Mouse (Mus musculus): ENCODE data around the gene Wdr86.

- no peak for TF ChIP-seq CTCF (IDR thresholded peaks at IDR 0.05; ENCODE audit: low read depth, low read length)
- TF ChIP-seq GATA1 (IDR thresholded peaks at IDR 0.05; ENCODE audit: borderline replicate concordance, low read length), result no peak
- no peak for TF ChIP-seq TAL1 (conservative IDR thresholded peaks at IDR 0.05; ENCODE audit: low read depth, low read length)
- no peak for TF ChIP-seq POLR2AphosphoS5 (IDR thresholded peaks at IDR 0.05; ENCODE audit: insufficient replicate concordance, low read depth, low read length)
- no peak for TF ChIP-seq GATA2 (IDR thresholded peaks at IDR 0.05; ENCODE audit: borderline replicate concordance, low read depth, low read length)
Measured at GRCm38 (mm10) chr5:24681436-24681835, 49.1 kb downstream of the Wdr86 start.
